Mouse (Mus musculus): ENCODE measurements at regions not wholly inside any gene's neighbourhood (a gene's known extent, or its start where the extent isn't known, plus 50 kb on each side); places are given as distances from the start of the nearest gene placed in this dataset.

DNA sequence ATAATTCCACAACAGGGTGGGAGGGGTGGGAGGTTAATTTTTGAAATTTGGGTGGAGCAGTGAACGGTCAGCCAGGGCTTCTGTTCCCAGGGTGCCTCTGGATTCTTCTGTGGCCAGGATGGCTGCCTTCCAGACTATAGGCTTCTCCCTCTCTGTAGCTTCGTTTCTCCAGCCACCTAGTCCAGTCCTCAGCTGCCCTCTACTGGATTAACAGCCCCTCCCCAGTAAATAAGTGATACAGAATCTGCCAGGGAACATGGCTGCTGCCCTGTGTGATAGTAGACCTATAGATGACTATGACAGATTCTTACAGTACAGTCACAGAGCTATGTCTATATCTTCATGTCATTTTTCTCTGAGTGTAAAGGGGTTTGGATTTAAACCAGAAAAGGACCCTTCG, 127.5 kb upstream of the Prok2 start:
- ATAC-seq (ENCODE audit: low FRiP score) = no peak
- no peaks in the 10 kb centered on the region for H3K9me3 ChIP-seq (replicated peaks)
- no peaks in the 10 kb centered on the region for H3K4me1 ChIP-seq
- H3K4me2 ChIP-seq (replicated peaks) = no peak overlapping the region
- H3K27ac ChIP-seq = no peak overlapping the region
- WGBS = 47% methylated on average over 3 of the region's 3 CpGs
- H3K36me3 ChIP-seq = no peaks in the 10 kb centered on the region
- no peak overlapping the region for H3K9ac ChIP-seq
- H3K4me3 ChIP-seq = no peak overlapping the region
- H3K27me3 ChIP-seq = no peaks in the 10 kb centered on the region; the same call in none of the 2 replicates

- Histone ChIP-seq H3K9ac (no peak overlapping the region), H3K4me1 (no peaks in the 10 kb centered on the region), H3K4me3 (no peak overlapping the region), H3K4me2 (replicated peaks) (no peak overlapping the region), H3K9me3 (replicated peaks) (no peaks in the 10 kb centered on the region), H3K27me3 (no peaks in the 10 kb centered on the region; the same call in 1 of the 2 replicates), H3K36me3 (no peaks in the 10 kb centered on the region), H3K27ac (no peak overlapping the region)
- ATAC-seq (ENCODE audit: low FRiP score) = no peak
- 91% methylated on average over 1 of the region's 1 CpGs for WGBS
Observed at GRCm38 (mm10) chr6:99850706-99851105, 124.5 kb upstream of the Prok2 start.

DNA sequence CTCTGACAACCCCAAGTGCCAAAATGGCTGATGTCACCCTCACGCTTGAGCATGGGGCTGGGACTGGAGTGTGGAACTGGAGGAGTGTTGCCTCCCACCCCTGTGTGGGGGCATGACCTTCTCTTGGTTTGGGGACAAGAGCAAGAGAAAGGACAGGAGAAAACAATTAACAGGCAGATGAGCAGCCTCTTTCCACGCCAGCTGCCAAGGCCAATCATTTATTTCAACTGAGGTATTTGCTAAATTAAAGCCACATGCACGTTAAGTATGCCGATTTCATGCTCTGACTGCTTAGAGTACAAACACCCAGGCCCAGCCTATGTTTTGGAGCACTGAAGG, 119.3 kb upstream of the Prok2 start:
- Histone ChIP-seq H3K4me1 (peaks cover 21% of the 10 kb centered on the region), H3K4me3 (no peak overlapping the region), H3K9me3 (replicated peaks) (no peaks in the 10 kb centered on the region), H3K36me3 (no peaks in the 10 kb centered on the region), H3K4me2 (replicated peaks) (no peak overlapping the region), H3K27ac (no peak overlapping the region), H3K27me3 (no peaks in the 10 kb centered on the region; the same call in 1 of the 2 replicates), H3K9ac (no peak overlapping the region)
- peak; percentile 62; the same call in 1 of the 2 replicates for ATAC-seq (ENCODE audit: low FRiP score)
- WGBS = 17% methylated on average over 4 of the region's 4 CpGs

GRCm38 (mm10) chr6:99844775-99845507, 118.7 kb upstream of the Prok2 start:
- H3K4me3 ChIP-seq = no peak overlapping the region
- H3K27me3 ChIP-seq = no peaks in the 10 kb centered on the region; the same call in 1 of the 2 replicates
- ATAC-seq (ENCODE audit: low FRiP score) = peak; percentile 64; the same call in 1 of the 2 replicates
- peaks cover 21% of the 10 kb centered on the region for H3K4me1 ChIP-seq
- H3K9ac ChIP-seq = no peak overlapping the region
- H3K4me2 ChIP-seq (replicated peaks) = no peak overlapping the region
- H3K36me3 ChIP-seq = no peaks in the 10 kb centered on the region
- H3K9me3 ChIP-seq (replicated peaks) = no peaks in the 10 kb centered on the region
- no peak overlapping the region for H3K27ac ChIP-seq
- 19% methylated on average over 4 of the region's 4 CpGs for WGBS

GRCm38 (mm10) chr6:99843507-99843906, 117.3 kb upstream of the Prok2 start:
- WGBS = 60% methylated on average over 3 of the region's 3 CpGs

DNA sequence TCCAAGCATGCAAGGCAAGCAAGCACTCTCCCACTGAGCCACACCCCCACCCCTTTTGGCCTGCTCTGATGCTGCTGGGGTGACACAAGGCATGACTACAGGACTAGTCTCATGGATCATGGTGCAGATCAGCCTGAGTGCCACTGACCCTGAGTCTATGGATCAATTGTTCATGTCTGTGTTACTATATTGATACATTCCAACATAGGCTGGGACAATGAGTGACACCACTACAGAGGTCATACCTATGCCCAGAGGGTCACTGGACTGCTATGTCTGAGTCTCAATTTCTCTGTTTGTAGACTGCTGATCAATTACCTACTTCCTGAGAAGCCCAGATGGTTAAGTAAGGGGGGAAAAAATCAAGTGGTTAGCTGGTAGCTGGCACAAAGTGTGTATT, 116.5 kb upstream of the Prok2 start:
- H3K9me3 ChIP-seq (replicated peaks) = no peaks in the 10 kb centered on the region
- no peak for ATAC-seq (ENCODE audit: low FRiP score)
- peaks cover 21% of the 10 kb centered on the region for H3K4me1 ChIP-seq
- no peak overlapping the region for H3K4me3 ChIP-seq
- no peak overlapping the region for H3K4me2 ChIP-seq (replicated peaks)
- H3K36me3 ChIP-seq = no peaks in the 10 kb centered on the region
- H3K27me3 ChIP-seq = no peaks in the 10 kb centered on the region; the same call in 1 of the 2 replicates
- no peak overlapping the region for H3K9ac ChIP-seq
- H3K27ac ChIP-seq = no peak overlapping the region

More at GRCm38 (mm10) chr6:99843507-99843906, 117.3 kb upstream of the Prok2 start:
- no peak overlapping the region for H3K9ac ChIP-seq
- no peaks in the 10 kb centered on the region for H3K36me3 ChIP-seq
- no peaks in the 10 kb centered on the region; the same call in 1 of the 2 replicates for H3K27me3 ChIP-seq
- no peak overlapping the region for H3K4me3 ChIP-seq
- peaks cover 21% of the 10 kb centered on the region for H3K4me1 ChIP-seq
- 0 out of 2 replicates have a peak, but pooled peaks have one; percentile 31 for ATAC-seq (ENCODE audit: low FRiP score)
- no peak overlapping the region for H3K27ac ChIP-seq
- no peaks in the 10 kb centered on the region for H3K9me3 ChIP-seq (replicated peaks)
- H3K4me2 ChIP-seq (replicated peaks) = no peak overlapping the region

DNA sequence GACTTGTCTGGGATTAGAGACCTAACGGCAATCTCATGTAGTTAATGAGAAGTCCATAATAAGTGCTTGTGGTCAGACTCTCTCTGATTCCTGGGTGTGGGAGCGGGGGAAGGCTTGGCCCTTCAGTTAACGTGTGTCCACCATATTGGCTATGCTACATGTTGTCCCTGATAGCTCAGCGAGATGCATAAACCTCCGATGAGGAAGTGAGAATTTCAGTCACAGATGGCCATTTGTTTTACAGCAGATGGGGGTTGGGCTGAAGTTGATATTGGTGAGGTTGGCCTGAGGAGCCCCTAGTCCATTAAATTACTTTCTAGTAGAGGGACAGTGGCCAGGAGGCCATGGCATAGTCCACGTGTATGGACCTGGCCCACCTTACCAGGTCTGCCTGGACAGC, 114.6 kb upstream of the Prok2 start:
- no peaks in the 10 kb centered on the region; the same call in 1 of the 2 replicates for H3K27me3 ChIP-seq
- H3K4me3 ChIP-seq = no peak overlapping the region
- H3K36me3 ChIP-seq = no peaks in the 10 kb centered on the region
- no peak for ATAC-seq (ENCODE audit: low FRiP score)
- H3K4me1 ChIP-seq = peaks cover 21% of the 10 kb centered on the region
- no peak overlapping the region for H3K27ac ChIP-seq
- no peaks in the 10 kb centered on the region for H3K9me3 ChIP-seq (replicated peaks)
- 90% methylated on average over 6 of the region's 6 CpGs for WGBS
- no peak overlapping the region for H3K4me2 ChIP-seq (replicated peaks)
- no peak overlapping the region for H3K9ac ChIP-seq

GRCm38 (mm10) chr6:99833323-99833722, 107.1 kb upstream of the Prok2 start:
- no peak overlapping the region for H3K9ac ChIP-seq
- no peak overlapping the region for H3K4me3 ChIP-seq
- WGBS = 41% methylated on average over 3 of the region's 3 CpGs
- H3K9me3 ChIP-seq (replicated peaks) = no peaks in the 10 kb centered on the region
- no peaks in the 10 kb centered on the region for H3K27me3 ChIP-seq
- H3K36me3 ChIP-seq = no peaks in the 10 kb centered on the region
- H3K27ac ChIP-seq = no peak overlapping the region
- H3K4me1 ChIP-seq = peaks cover 3% of the 10 kb centered on the region; the same call in 1 of the 2 replicates
- no peak overlapping the region for H3K4me2 ChIP-seq (replicated peaks)
- ATAC-seq (ENCODE audit: low FRiP score) = no peak

DNA sequence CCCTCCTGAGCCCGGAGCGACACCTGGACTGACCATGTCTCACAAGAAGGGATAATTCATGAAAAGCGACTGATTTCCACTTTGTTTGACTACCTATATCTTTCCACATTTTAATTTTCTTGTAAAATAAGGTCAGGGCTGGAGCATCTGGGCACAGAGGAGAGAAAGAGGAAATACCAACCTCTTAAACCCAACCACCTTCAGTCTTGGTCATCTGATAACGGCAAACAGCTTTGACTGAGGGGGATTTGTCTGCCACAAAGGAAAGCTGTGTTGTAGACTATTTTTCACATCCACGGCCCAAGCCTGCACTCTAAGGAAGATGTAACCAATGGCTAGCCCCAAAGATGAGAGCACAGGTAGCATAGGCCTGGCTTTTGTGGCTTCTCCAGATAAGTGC, 101.4 kb upstream of the Prok2 start:
- 0 out of 2 replicates have a peak, but pooled peaks cover 5% of the 10 kb centered on the region for H3K27me3 ChIP-seq
- WGBS = 92% methylated on average over 5 of the region's 5 CpGs
- H3K36me3 ChIP-seq = no peaks in the 10 kb centered on the region

GRCm38 (mm10) chr6:99824808-99825207, 98.6 kb upstream of the Prok2 start:
- peaks cover 11% of the 10 kb centered on the region for H3K4me1 ChIP-seq
- ATAC-seq (ENCODE audit: low FRiP score) = peak; percentile 48; the same call in 1 of the 2 replicates

More for the DNA sequence above, 101.4 kb upstream of the Prok2 start:
- Histone ChIP-seq H3K4me1 (peaks cover 11% of the 10 kb centered on the region), H3K27ac (no peak overlapping the region), H3K9me3 (replicated peaks) (no peaks in the 10 kb centered on the region), H3K4me3 (no peak overlapping the region), H3K9ac (no peak overlapping the region), H3K4me2 (replicated peaks) (no peak overlapping the region)
- no peak for ATAC-seq (ENCODE audit: low FRiP score)

GRCm38 (mm10) chr6:99822471-99822870, 96.3 kb upstream of the Prok2 start:
- Histone ChIP-seq H3K9me3 (replicated peaks) (no peaks in the 10 kb centered on the region), H3K27me3 (peaks cover 10% of the 10 kb centered on the region; the same call in 1 of the 2 replicates), H3K9ac (no peak overlapping the region), H3K27ac (no peak overlapping the region), H3K4me3 (no peak overlapping the region), H3K4me2 (replicated peaks) (no peak overlapping the region), H3K4me1 (peaks cover 17% of the 10 kb centered on the region), H3K36me3 (no peaks in the 10 kb centered on the region)
- ATAC-seq (ENCODE audit: low FRiP score) = no peak
- WGBS = 83% methylated on average over 2 of the region's 2 CpGs

More at GRCm38 (mm10) chr6:99824808-99825207, 98.6 kb upstream of the Prok2 start:
- Histone ChIP-seq H3K9ac (no peak overlapping the region), H3K27ac (no peak overlapping the region), H3K4me2 (replicated peaks) (no peak overlapping the region), H3K9me3 (replicated peaks) (no peaks in the 10 kb centered on the region), H3K36me3 (no peaks in the 10 kb centered on the region), H3K27me3 (0 out of 2 replicates have a peak, but pooled peaks cover 5% of the 10 kb centered on the region), H3K4me3 (no peak overlapping the region)
- 54% methylated on average over 6 of the region's 6 CpGs for WGBS

GRCm38 (mm10) chr6:99819255-99819929, 93.2 kb upstream of the Prok2 start:
- 50% methylated on average over 8 of the region's 8 CpGs for WGBS
- Histone ChIP-seq H3K9ac (no peak overlapping the region), H3K9me3 (replicated peaks) (no peaks in the 10 kb centered on the region), H3K4me3 (no peak overlapping the region), H3K27ac (no peak overlapping the region), H3K27me3 (peaks cover 15% of the 10 kb centered on the region; the same call in 1 of the 2 replicates), H3K36me3 (no peaks in the 10 kb centered on the region), H3K4me2 (replicated peaks) (no peak overlapping the region), H3K4me1 (peaks cover 6% of the 10 kb centered on the region)
- no peak for ATAC-seq (ENCODE audit: low FRiP score)

All from hindbrain, embryonic 12.5 days (tissue).